Mouse (Mus musculus) thymus, adult 2 months (tissue): ENCODE measurements around the gene Lkaaear1.

ENCODE experiments used
- CTCF ChIP-seq: fragments of 200-500 bp; IDR thresholded peaks from 2 replicates; pipeline ENCODE4 v1.5.1; 2012; ENCODE audit warnings: mild to moderate bottlenecking, control low read depth, low read length, moderate library complexity, borderline replicate concordance; ENCODE audit not compliant: control insufficient read depth, poor library complexity, insufficient read depth; ENCODE audit errors: extremely low read depth
- POLR2A ChIP-seq: fragments of 200-500 bp; IDR thresholded peaks from 2 replicates; pipeline ENCODE4 v1.6.1; 2012; ENCODE audit warnings: mild to moderate bottlenecking, low read length, control low read depth, moderate library complexity; ENCODE audit not compliant: control insufficient read depth, poor library complexity, insufficient read depth; ENCODE audit errors: extremely low read depth

- TF ChIP-seq POLR2A: no peak
- no peak for TF ChIP-seq CTCF
These were observed 1.3 kb downstream of the Lkaaear1 start for GRCm38 (mm10) chr2:181696801-181697420.
